Mouse (Mus musculus): Measurements from ENCODE around the gene Apoh. TPM values are rescaled to one million over a fixed set of nuclear protein-coding genes. Genes with fewer than 3 reads are reported as not detected.
A peak's percentile ranks its signal among the peaks of the same experiment; 100 is the strongest.

Apoh gene
- polyA plus RNA-seq, 1 experiment from 2014 or later = not detected

DNA sequence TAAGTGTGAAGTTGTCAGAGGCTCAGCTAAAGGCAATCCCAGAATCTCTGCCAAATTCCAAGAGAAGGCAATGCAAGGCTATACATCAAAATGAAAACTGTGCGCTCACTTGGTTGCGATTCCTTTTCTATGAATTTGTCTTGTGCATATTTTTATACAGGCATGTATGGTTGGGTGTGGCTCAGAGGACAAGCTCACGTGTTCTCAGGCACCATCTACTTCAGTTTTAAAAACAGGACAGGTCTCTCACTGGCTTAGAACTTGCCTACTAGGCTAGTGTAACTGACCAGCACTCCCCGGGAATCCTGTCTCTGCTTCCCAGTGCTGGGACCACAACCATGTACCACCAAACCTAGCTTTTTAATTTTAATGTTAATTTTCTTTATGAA is 35.2 kb downstream of the Apoh start:
- H3K4me3 ChIP-seq (ENCODE audit: low read depth, low read length) = no peak overlapping the region
- no peaks in the 10 kb centered on the region for H3K36me3 ChIP-seq (ENCODE audit: control insufficient read depth, insufficient read depth, low read length)
- ATAC-seq (ENCODE audit: insufficient read depth, low FRiP score, low TSS enrichment) (no peak), DNase-seq (ENCODE audit: low spot score) (no peak)
- no peak overlapping the region for H3K27ac ChIP-seq (ENCODE audit: low read depth, low read length)
- H3K4me2 ChIP-seq (ENCODE audit: low read depth) = no peak overlapping the region
- no peaks in the 10 kb centered on the region for H3K27me3 ChIP-seq (ENCODE audit: control insufficient read depth, insufficient read depth, low read length)
- 84% methylated on average over 4 of the region's 4 CpGs for WGBS
- H3K9ac ChIP-seq (ENCODE audit: low read length) = no peak overlapping the region
- no peaks in the 10 kb centered on the region for H3K9me3 ChIP-seq (ENCODE audit: control insufficient read depth, low read length)
- H3K4me1 ChIP-seq (ENCODE audit: control insufficient read depth, insufficient read depth, low read length) = no peaks in the 10 kb centered on the region

DNA sequence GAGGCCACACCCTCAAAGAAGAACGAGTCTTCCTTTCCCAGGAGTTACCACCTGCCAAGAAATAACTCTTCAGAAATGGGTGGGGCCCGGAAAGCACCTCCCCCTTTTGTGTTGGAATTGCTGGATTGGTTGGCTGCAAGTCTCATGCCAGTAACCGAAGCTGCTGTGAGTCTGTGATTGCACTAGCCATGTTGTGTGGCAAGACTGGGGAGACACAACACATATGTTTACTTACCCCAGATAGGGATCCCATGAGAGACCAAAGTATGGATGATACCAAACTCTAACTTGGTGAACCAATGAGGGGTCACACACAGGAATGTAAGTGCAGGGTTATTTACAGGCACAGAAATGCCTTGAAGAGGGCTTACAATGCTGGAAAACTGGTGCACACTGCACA is 39.5 kb downstream of the Apoh start:
- DNase-seq (ENCODE audit: low spot score) (no peak), ATAC-seq (ENCODE audit: insufficient read depth, low FRiP score, low TSS enrichment) (no peak)
- Histone ChIP-seq H3K4me3 (ENCODE audit: low read depth, low read length) (no peak overlapping the region), H3K4me1 (ENCODE audit: control insufficient read depth, insufficient read depth, low read length) (0 out of 2 replicates have a peak, but pooled peaks cover 2% of the 10 kb centered on the region), H3K36me3 (ENCODE audit: control insufficient read depth, insufficient read depth, low read length) (no peaks in the 10 kb centered on the region), H3K9ac (ENCODE audit: low read length) (no peak overlapping the region), H3K27ac (ENCODE audit: low read depth, low read length) (no peak overlapping the region), H3K4me2 (ENCODE audit: low read depth) (no peak overlapping the region), H3K27me3 (ENCODE audit: control insufficient read depth, insufficient read depth, low read length) (no peaks in the 10 kb centered on the region), H3K9me3 (ENCODE audit: control insufficient read depth, low read length) (no peaks in the 10 kb centered on the region)
- WGBS = 80% methylated on average over 3 of the region's 3 CpGs

GRCm38 (mm10) chr11:108384920-108385665 is 41.9 kb downstream of the Apoh start:
- H3K4me3 ChIP-seq (ENCODE audit: low read depth, low read length) = no peak overlapping the region
- ATAC-seq (ENCODE audit: insufficient read depth, low FRiP score, low TSS enrichment) = no peak
- 0 out of 2 replicates have a peak, but pooled peaks cover 2% of the 10 kb centered on the region for H3K4me1 ChIP-seq (ENCODE audit: control insufficient read depth, insufficient read depth, low read length)
- H3K36me3 ChIP-seq (ENCODE audit: control insufficient read depth, insufficient read depth, low read length) = no peaks in the 10 kb centered on the region
- WGBS = 66% methylated on average over 4 of the region's 4 CpGs
- DNase-seq (ENCODE audit: low spot score) = no peak
- no peaks in the 10 kb centered on the region for H3K9me3 ChIP-seq (ENCODE audit: control insufficient read depth, low read length)
- H3K27me3 ChIP-seq (ENCODE audit: control insufficient read depth, insufficient read depth, low read length) = no peaks in the 10 kb centered on the region
- H3K9ac ChIP-seq (ENCODE audit: low read length) = no peak overlapping the region
- no peak overlapping the region for H3K27ac ChIP-seq (ENCODE audit: low read depth, low read length)
- no peak overlapping the region for H3K4me2 ChIP-seq (ENCODE audit: low read depth)

- H3K4me1 ChIP-seq (ENCODE audit: control insufficient read depth, insufficient read depth, low read length) = 0 out of 2 replicates have a peak, but pooled peaks cover 2% of the 10 kb centered on the region
- H3K4me3 ChIP-seq (ENCODE audit: low read depth, low read length) = no peak overlapping the region
Measured at GRCm38 (mm10) chr11:108385666-108386024, 42.5 kb downstream of the Apoh start.

DNA sequence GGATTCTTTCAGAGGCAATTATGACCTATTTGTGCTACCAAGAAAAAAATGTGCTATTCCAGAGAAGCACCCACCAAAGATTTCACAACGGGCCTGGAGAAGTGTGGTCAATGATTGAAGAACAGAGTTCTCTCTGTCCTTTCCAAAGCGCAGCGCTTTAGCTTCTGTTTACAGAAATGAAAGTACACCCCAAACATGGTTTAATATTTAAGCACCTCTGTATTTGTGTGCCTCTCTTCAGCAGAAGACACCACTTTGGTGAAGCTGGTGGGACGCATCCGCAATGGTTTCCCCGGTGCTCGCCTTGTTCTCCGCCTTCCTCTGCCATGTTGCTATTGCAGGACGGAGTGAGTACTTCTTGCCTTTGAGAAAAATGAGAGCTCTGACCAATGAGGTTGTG is 51.9 kb downstream of the Apoh start:
- ATAC-seq (ENCODE audit: insufficient read depth, low FRiP score, low TSS enrichment) (no peak), DNase-seq (ENCODE audit: low spot score) (no peak)
- H3K27me3 ChIP-seq (ENCODE audit: control insufficient read depth, insufficient read depth, low read length) = no peaks in the 10 kb centered on the region
- no peaks in the 10 kb centered on the region for H3K9me3 ChIP-seq (ENCODE audit: control insufficient read depth, low read length)
- H3K4me3 ChIP-seq (ENCODE audit: low read depth, low read length) = no peak overlapping the region
- H3K9ac ChIP-seq (ENCODE audit: low read length) = no peak overlapping the region
- no peaks in the 10 kb centered on the region for H3K36me3 ChIP-seq (ENCODE audit: control insufficient read depth, insufficient read depth, low read length)
- H3K27ac ChIP-seq (ENCODE audit: low read depth, low read length) = no peak overlapping the region
- no peak overlapping the region for H3K4me2 ChIP-seq (ENCODE audit: low read depth)
- WGBS = 96% methylated on average over 9 of the region's 9 CpGs
- no peaks in the 10 kb centered on the region for H3K4me1 ChIP-seq (ENCODE audit: control insufficient read depth, insufficient read depth, low read length)

More at GRCm38 (mm10) chr11:108385666-108386024, 42.5 kb downstream of the Apoh start:
- ATAC-seq (ENCODE audit: insufficient read depth, low FRiP score, low TSS enrichment) (no peak), DNase-seq (ENCODE audit: low spot score) (no peak)
- Histone ChIP-seq H3K27me3 (ENCODE audit: control insufficient read depth, insufficient read depth, low read length) (no peaks in the 10 kb centered on the region), H3K27ac (ENCODE audit: low read depth, low read length) (no peak overlapping the region), H3K9me3 (ENCODE audit: control insufficient read depth, low read length) (no peaks in the 10 kb centered on the region), H3K4me2 (ENCODE audit: low read depth) (no peak overlapping the region), H3K9ac (ENCODE audit: low read length) (no peak overlapping the region), H3K36me3 (ENCODE audit: control insufficient read depth, insufficient read depth, low read length) (no peaks in the 10 kb centered on the region)
- WGBS = 98% methylated on average over 1 of the region's 1 CpGs

DNA sequence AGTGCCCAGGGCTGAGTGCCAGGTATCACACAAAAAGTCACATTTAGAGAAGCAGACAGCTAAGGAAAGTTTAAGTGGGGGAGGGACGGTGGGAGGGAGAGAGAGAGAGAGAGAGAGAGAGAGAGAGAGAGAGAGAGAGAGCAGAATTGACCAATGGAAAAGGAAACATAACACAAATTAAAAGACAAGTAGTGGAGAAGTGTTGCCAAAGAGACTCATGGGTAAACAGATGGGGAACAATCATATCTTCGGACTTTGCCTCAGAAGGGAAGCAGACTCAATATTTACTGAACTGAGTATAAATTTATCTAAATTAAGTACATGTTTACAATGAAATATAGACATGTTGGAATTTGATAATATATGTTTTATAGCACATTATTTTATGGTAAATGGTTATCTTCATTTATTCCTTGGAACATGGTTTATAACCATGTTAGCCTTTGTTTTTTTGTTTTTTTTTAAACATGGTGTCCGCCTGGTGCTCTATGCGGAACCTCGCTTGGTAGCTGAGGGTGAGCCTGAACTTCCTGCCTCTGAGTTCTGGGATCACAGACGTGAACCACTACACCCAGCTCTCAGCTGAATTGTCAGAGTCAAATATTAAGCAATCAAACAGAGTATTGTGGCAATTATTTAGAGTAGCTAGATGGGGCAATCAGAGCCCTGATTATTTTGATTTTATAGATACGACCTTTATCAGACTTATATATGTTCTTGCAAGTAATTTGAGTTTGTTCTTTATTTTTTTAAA is 53.1 kb downstream of the Apoh start:
- Histone ChIP-seq H3K9me3 (ENCODE audit: control insufficient read depth, low read length) (no peaks in the 10 kb centered on the region), H3K9ac (ENCODE audit: low read length) (no peak overlapping the region), H3K4me2 (ENCODE audit: low read depth) (no peak overlapping the region), H3K4me1 (ENCODE audit: control insufficient read depth, insufficient read depth, low read length) (no peaks in the 10 kb centered on the region), H3K27ac (ENCODE audit: low read depth, low read length) (no peak overlapping the region), H3K4me3 (ENCODE audit: low read depth, low read length) (no peak overlapping the region), H3K27me3 (ENCODE audit: control insufficient read depth, insufficient read depth, low read length) (no peaks in the 10 kb centered on the region), H3K36me3 (ENCODE audit: control insufficient read depth, insufficient read depth, low read length) (no peaks in the 10 kb centered on the region)
- WGBS = 91% methylated on average over 7 of the region's 7 CpGs
- ATAC-seq (ENCODE audit: insufficient read depth, low FRiP score, low TSS enrichment) (no peak), DNase-seq (ENCODE audit: low spot score) (no peak)

GRCm38 (mm10) chr11:108409876-108410644 is 66.9 kb downstream of the Apoh start:
- Histone ChIP-seq H3K4me1 (ENCODE audit: control insufficient read depth, insufficient read depth, low read length) (no peaks in the 10 kb centered on the region), H3K4me2 (ENCODE audit: low read depth) (no peak overlapping the region), H3K36me3 (ENCODE audit: control insufficient read depth, insufficient read depth, low read length) (no peaks in the 10 kb centered on the region), H3K27me3 (ENCODE audit: control insufficient read depth, insufficient read depth, low read length) (no peaks in the 10 kb centered on the region), H3K27ac (ENCODE audit: low read depth, low read length) (no peak overlapping the region), H3K4me3 (ENCODE audit: low read depth, low read length) (no peak overlapping the region), H3K9me3 (ENCODE audit: control insufficient read depth, low read length) (no peaks in the 10 kb centered on the region), H3K9ac (ENCODE audit: low read length) (no peak overlapping the region)
- peak; percentile 18 for DNase-seq (ENCODE audit: low spot score)
- no peak for ATAC-seq (ENCODE audit: insufficient read depth, low FRiP score, low TSS enrichment)
- 78% methylated on average over 7 of the region's 9 CpGs for whole genome bisulfite sequencing

- Histone ChIP-seq H3K4me2 (ENCODE audit: low read depth) (no peak overlapping the region), H3K4me3 (ENCODE audit: low read depth, low read length) (no peak overlapping the region), H3K9ac (ENCODE audit: low read length) (no peak overlapping the region), H3K4me1 (ENCODE audit: control insufficient read depth, insufficient read depth, low read length) (no peaks in the 10 kb centered on the region), H3K27ac (ENCODE audit: low read depth, low read length) (no peak overlapping the region), H3K27me3 (ENCODE audit: control insufficient read depth, insufficient read depth, low read length) (no peaks in the 10 kb centered on the region), H3K9me3 (ENCODE audit: control insufficient read depth, low read length) (no peaks in the 10 kb centered on the region), H3K36me3 (ENCODE audit: control insufficient read depth, insufficient read depth, low read length) (no peaks in the 10 kb centered on the region)
- DNase-seq (ENCODE audit: low spot score) (no peak), ATAC-seq (ENCODE audit: insufficient read depth, low FRiP score, low TSS enrichment) (no peak)
- 79% methylated on average over 1 of the region's 1 CpGs for WGBS
Measured at GRCm38 (mm10) chr11:108416360-108416759, 73.2 kb downstream of the Apoh start.

Data from neural tube, embryonic 11.5 days (tissue).